Mouse (Mus musculus): Measurements from ENCODE around the gene Ces3b. TPM values are rescaled to one million over a fixed set of nuclear protein-coding genes. Genes with fewer than 3 reads are reported as not detected.
"Not testable (repeated sequence)": the region's sequence is repeated elsewhere in the genome, so short reads cannot be mapped to it uniquely, and the experiment has no call there.

Gene Ces3b
- polyA plus RNA-seq, 1 experiment, result not detected

DNA sequence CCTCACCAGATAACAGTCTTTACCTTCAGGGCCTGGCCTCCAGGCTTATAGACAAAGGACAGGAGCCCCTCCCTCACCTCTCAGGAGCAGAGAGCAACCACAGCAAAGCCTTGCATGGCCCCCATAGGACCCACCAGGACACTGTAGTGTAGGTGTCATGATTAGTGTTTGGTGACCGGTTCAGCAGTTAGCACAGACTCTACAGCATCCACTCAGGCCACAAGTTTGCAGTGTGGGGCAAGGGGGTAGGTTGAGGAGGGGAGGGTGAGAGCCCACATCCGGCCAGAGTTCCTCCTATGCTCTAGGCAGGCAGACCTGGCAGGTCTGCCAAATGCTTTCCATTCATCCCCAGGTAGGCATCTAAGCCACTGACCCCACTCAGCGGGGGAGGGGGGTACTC is 10.4 kb downstream of the Ces3b start:
- Histone ChIP-seq H3K4me1 (ENCODE audit: control insufficient read depth, insufficient read depth, insufficient read length) (no peaks in the 10 kb centered on the region), H3K4me3 (ENCODE audit: extremely low read depth, insufficient read depth, insufficient read length) (no peak overlapping the region), H3K27me3 (ENCODE audit: control insufficient read depth, insufficient read depth, low read length) (no peaks in the 10 kb centered on the region), H3K36me3 (ENCODE audit: control insufficient read depth, insufficient read depth, low read length) (no peaks in the 10 kb centered on the region), H3K27ac (ENCODE audit: insufficient read depth, low read length) (no peak overlapping the region)
- TF ChIP-seq POLR2A (IDR thresholded peaks at IDR 0.05; ENCODE audit: low read depth, low read length), result no peak
- no peak for TF ChIP-seq CTCF (IDR thresholded peaks at IDR 0.05; ENCODE audit: extremely low read depth, insufficient read depth, insufficient read length, insufficient replicate concordance)
- no peak for DNase-seq (ENCODE audit: low read depth in 1 of 2, low spot score in 2 of 2)
- 65% methylated on average over 3 of the region's 3 CpGs for WGBS

DNA sequence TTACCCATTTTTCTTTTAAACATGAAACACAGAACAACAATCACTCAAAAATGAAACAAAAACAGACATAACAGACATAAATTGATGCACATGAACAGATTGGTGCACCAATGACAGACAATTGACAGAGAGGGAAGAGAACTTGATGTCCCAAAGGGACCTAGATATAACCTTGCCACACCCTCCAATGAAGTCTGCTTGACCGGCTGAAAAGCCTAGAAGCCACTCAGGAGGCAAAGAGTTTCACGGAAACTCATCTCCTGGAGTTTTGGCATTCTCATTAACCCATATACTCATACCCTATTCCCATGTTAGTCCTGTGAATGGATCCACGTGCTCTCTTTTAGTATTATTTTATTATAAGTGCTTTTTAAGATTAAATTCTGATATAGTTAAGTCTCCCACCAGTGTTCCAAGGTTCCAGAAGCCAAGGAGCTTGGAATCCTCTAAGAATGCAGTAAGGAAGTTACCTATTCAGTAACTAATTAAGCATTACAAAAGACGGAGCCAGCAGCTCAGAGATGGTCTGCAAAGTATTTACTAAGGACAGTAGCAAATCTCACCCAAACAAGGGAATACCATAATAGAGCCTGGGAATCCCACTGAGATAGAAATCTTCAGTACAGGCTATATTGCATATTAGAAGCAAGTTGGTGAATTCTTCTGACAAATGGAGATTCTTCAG is 18.7 kb downstream of the Ces3b start:
- WGBS, result 80% methylated on average over 4 of the region's 4 CpGs
- H3K27me3 ChIP-seq (ENCODE audit: control insufficient read depth, insufficient read depth, low read length); H3K27ac ChIP-seq (ENCODE audit: insufficient read depth, low read length); H3K36me3 ChIP-seq (ENCODE audit: control insufficient read depth, insufficient read depth, low read length); H3K4me3 ChIP-seq (ENCODE audit: extremely low read depth, insufficient read depth, insufficient read length); H3K4me1 ChIP-seq (ENCODE audit: control insufficient read depth, insufficient read depth, insufficient read length); DNase-seq (ENCODE audit: low read depth in 1 of 2, low spot score in 2 of 2): not testable (repeated sequence)

DNA sequence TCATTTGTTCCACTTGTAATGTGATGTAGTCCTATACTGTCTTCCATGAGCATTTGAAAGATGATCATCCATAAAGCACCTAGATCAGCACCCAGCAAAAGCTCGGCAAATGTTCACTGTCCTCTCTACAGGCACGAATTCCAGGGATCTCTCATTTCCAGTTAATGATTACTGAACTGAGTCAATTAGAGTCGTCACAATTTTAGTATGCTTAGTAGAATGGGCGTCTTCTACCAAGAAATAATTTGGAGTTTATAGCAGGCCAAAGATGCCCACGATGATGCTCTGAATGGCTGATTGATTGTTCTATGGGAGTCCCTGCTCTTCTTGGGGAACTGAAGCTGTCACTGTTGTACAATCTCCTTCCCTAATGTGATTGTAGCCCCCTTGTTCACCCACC is 20.1 kb downstream of the Ces3b start:
- H3K4me3 ChIP-seq (ENCODE audit: extremely low read depth, insufficient read depth, insufficient read length); H3K27me3 ChIP-seq (ENCODE audit: control insufficient read depth, insufficient read depth, low read length); H3K36me3 ChIP-seq (ENCODE audit: control insufficient read depth, insufficient read depth, low read length); H3K4me1 ChIP-seq (ENCODE audit: control insufficient read depth, insufficient read depth, insufficient read length); DNase-seq (ENCODE audit: low read depth in 1 of 2, low spot score in 2 of 2); H3K27ac ChIP-seq (ENCODE audit: insufficient read depth, low read length): not testable (repeated sequence)
- WGBS, result 85% methylated on average over 5 of the region's 5 CpGs

DNA sequence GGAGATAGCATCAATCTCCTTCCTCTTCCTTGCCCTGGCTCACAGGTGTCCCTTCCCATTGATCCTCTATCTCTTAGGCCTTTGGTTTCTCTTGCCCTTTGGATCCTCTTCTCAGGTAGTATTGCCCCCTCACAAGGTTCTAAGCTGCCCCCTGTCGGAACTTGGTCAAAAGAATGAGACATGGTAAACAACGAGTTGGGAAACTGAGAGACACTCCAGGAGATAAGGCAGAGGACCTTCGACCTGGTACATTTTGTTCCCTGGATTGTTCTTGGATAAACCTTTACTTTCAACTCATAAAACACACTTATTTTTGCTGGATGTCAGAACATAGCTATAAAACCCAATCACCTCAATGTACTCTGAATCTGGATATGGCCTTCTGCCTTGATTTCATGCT is 20.7 kb downstream of the Ces3b start:
- no peak overlapping the region for H3K4me3 ChIP-seq (ENCODE audit: extremely low read depth, insufficient read depth, insufficient read length)
- no peaks in the 10 kb centered on the region for H3K27me3 ChIP-seq (ENCODE audit: control insufficient read depth, insufficient read depth, low read length)
- H3K4me1 ChIP-seq (ENCODE audit: control insufficient read depth, insufficient read depth, insufficient read length), result no peaks in the 10 kb centered on the region
- DNase-seq (ENCODE audit: low read depth in 1 of 2, low spot score in 2 of 2), result no peak
- WGBS, result 93% methylated on average over 3 of the region's 3 CpGs
- no peak for TF ChIP-seq POLR2A (IDR thresholded peaks at IDR 0.05; ENCODE audit: low read depth, low read length)
- TF ChIP-seq CTCF (IDR thresholded peaks at IDR 0.05; ENCODE audit: extremely low read depth, insufficient read depth, insufficient read length, insufficient replicate concordance), result no peak
- no peak overlapping the region for H3K27ac ChIP-seq (ENCODE audit: insufficient read depth, low read length)
- no peaks in the 10 kb centered on the region for H3K36me3 ChIP-seq (ENCODE audit: control insufficient read depth, insufficient read depth, low read length)

DNA sequence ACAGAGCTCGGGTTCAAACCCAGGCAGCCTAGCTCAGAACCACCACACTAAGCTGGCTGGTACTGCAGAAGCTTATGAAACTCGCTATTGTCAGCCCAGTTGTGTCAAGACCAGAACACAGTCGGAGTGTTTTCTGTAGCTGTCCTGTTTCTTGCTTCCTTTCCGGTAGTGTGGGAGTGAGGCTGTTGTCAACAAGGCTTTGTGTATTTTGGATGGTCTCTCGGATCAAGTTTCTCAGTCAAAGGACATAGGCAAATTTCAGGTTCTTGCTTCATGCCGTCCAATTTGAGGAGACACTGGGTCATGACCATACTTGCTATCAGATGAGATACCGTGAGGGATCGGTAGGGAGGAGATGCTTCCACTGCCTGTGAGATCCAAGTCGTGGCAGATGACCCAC is 46.3 kb downstream of the Ces3b start:
- DNase-seq (ENCODE audit: low read depth in 1 of 2, low spot score in 2 of 2), result no peak
- TF ChIP-seq POLR2A (IDR thresholded peaks at IDR 0.05; ENCODE audit: low read depth, low read length) (no peak), CTCF (IDR thresholded peaks at IDR 0.05; ENCODE audit: extremely low read depth, insufficient read depth, insufficient read length, insufficient replicate concordance) (no peak)
- H3K27me3 ChIP-seq (ENCODE audit: control insufficient read depth, insufficient read depth, low read length), result no peaks in the 10 kb centered on the region
- no peaks in the 10 kb centered on the region for H3K36me3 ChIP-seq (ENCODE audit: control insufficient read depth, insufficient read depth, low read length)
- no peak overlapping the region for H3K27ac ChIP-seq (ENCODE audit: insufficient read depth, low read length)
- no peaks in the 10 kb centered on the region for H3K4me1 ChIP-seq (ENCODE audit: control insufficient read depth, insufficient read depth, insufficient read length)
- no peak overlapping the region for H3K4me3 ChIP-seq (ENCODE audit: extremely low read depth, insufficient read depth, insufficient read length)
- WGBS, result 87% methylated on average over 9 of the region's 9 CpGs

DNA sequence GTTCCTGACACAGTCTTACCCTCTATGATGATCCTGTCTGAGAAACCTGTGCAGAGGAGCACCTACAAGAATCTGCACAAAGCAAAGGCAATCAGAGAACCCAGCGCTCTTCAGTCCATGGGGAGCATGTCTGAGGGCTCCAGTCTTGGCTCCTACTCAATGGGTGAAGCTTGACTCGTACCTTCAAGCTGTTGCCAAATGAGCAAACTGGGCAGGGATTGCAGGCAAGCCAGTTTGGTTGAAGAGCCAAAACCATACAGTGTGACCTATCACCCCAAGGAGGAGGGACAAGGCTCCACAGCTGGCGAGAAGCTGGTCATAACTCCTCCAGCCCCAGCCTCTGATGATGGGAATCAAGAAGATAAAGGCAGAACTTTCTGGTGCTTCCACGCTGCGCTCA is 48.0 kb downstream of the Ces3b start, which contains the start of gene Ces4a:
Gene Ces4a (plus strand): TSS at position 292 of the 400 bp plus-strand sequence.
- H3K4me1 ChIP-seq (ENCODE audit: control insufficient read depth, insufficient read depth, insufficient read length), result no peaks in the 10 kb centered on the region
- WGBS, result 82% methylated on average over 5 of the region's 5 CpGs
- no peak for DNase-seq (ENCODE audit: low read depth in 1 of 2, low spot score in 2 of 2)
- TF ChIP-seq POLR2A (IDR thresholded peaks at IDR 0.05; ENCODE audit: low read depth, low read length) (no peak), CTCF (IDR thresholded peaks at IDR 0.05; ENCODE audit: extremely low read depth, insufficient read depth, insufficient read length, insufficient replicate concordance) (no peak)
- no peak within 1 kb of the TSS for H3K27ac ChIP-seq (ENCODE audit: insufficient read depth, low read length)
- no peak within 1 kb of the TSS for H3K4me3 ChIP-seq (ENCODE audit: extremely low read depth, insufficient read depth, insufficient read length)
- H3K27me3 ChIP-seq (ENCODE audit: control insufficient read depth, insufficient read depth, low read length), result no peaks in the 10 kb centered on the region
- H3K36me3 ChIP-seq (ENCODE audit: control insufficient read depth, insufficient read depth, low read length), result no peaks in the 10 kb centered on the region

DNA sequence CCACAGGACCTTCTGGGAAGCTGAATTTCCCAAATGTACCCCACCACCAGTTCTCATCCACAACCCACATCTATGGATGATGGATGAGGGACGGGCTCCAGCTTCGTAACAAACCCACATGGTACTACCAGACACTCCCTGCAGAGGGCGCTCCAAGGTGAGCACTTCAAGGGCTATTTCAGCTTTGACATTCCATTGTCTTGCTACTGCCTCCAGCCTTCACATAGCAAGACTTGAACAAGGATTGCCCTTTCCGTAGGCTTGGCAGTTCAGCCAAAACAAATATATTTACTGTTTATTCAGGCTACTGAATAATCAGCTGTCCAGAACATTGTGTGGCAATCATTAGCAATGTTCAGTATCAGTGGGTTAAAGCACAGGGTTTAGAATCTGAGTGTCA is 54.9 kb downstream of the Ces3b start:
- 13% methylated on average over 4 of the region's 4 CpGs for WGBS
- TF ChIP-seq CTCF (IDR thresholded peaks at IDR 0.05; ENCODE audit: extremely low read depth, insufficient read depth, insufficient read length, insufficient replicate concordance) (peak; percentile 68; the same call in 1 of the 2 replicates), POLR2A (IDR thresholded peaks at IDR 0.05; ENCODE audit: low read depth, low read length) (no peak)
- DNase-seq (ENCODE audit: low read depth in 1 of 2, low spot score in 2 of 2), result peak in 1 of 2 experiments; percentile 60

More for the DNA sequence above, 54.9 kb downstream of the Ces3b start:
- H3K36me3 ChIP-seq (ENCODE audit: control insufficient read depth, insufficient read depth, low read length), result no peaks in the 10 kb centered on the region
- H3K4me1 ChIP-seq (ENCODE audit: control insufficient read depth, insufficient read depth, insufficient read length), result 0 out of 2 replicates have a peak, but pooled peaks cover 3% of the 10 kb centered on the region
- H3K27me3 ChIP-seq (ENCODE audit: control insufficient read depth, insufficient read depth, low read length), result 0 out of 2 replicates have a peak, but pooled peaks cover 3% of the 10 kb centered on the region
- no peak overlapping the region for H3K4me3 ChIP-seq (ENCODE audit: extremely low read depth, insufficient read depth, insufficient read length)
- no peak overlapping the region for H3K27ac ChIP-seq (ENCODE audit: insufficient read depth, low read length)

Data from spleen, adult 2 months (tissue).